Mouse (Mus musculus) ovary, postnatal 10 days (tissue): ENCODE data around the gene Nat8f5.
"Not testable (repeated sequence)": the region's sequence is repeated elsewhere in the genome, so short reads cannot be mapped to it uniquely, and the experiment has no call there.

Source experiments
- DNase-seq: peaks from one replicate; pipeline ENCODE4 v3.0.0; 2022; ENCODE audit warnings: low spot score

The Nat8f5 gene

DNA sequence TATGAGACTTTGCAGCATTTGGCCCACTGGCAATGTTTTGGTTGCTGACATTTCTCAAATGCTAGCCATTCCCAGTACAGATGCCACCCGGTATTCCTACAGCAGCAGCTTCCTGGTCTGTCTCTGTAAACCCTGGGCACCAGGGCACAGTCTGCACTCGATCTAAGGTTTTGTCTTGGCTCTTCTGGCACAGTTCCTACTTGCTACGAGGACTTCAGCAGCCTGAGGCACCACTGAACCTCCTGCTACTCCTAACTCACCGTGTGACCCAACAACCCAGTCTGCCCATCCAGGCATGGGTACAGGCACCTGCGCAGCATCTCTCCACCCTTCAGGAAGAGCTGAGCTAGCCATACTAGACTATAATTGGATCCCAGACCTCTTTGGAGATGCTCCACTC lies 15.3 kb upstream of the Nat8f5 start:
- not testable (repeated sequence) for DNase-seq

GRCm38 (mm10) chr6:85835104-85835503 lies 14.3 kb upstream of the Nat8f5 start:
- not testable (repeated sequence) for DNase-seq

- DNase-seq = not testable (repeated sequence)
Observed at GRCm38 (mm10) chr6:85834504-85835100, 13.8 kb upstream of the Nat8f5 start.

GRCm38 (mm10) chr6:85831796-85832321 lies 11.1 kb upstream of the Nat8f5 start, which contains the start of gene Nat8:
Gene Nat8 (minus strand): TSS chr6:85832082.
- no peak for DNase-seq

- DNase-seq = no peak
Observed at GRCm38 (mm10) chr6:85829462-85829861, 8.7 kb upstream of the Nat8f5 start.

GRCm38 (mm10) chr6:85825886-85826285 lies 5.1 kb upstream of the Nat8f5 start:
- no peak for DNase-seq

GRCm38 (mm10) chr6:85823382-85824090 lies 2.8 kb upstream of the Nat8f5 start:
- DNase-seq = no peak

- DNase-seq = no peak
Observed at GRCm38 (mm10) chr6:85822286-85822685, 1.5 kb upstream of the Nat8f5 start.

DNA sequence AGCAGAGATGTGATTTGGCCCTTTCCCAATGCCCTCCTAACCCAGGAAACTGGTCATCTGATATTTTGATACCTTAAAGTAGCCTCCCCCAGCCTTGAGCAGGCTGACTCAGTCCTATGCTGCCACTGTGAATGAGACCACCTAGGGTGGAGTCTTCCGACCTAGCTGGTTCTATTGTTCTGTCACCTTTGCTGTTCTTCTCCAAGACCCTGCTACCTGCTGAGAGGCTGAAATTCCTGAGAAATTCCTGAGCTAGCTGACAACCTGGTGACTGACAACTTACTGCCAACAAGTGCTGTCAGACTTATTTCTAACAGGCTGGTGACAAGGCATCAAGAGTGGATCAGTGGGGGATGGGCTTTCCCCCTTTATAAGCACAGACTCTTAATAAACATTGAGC lies 2.4 kb downstream of the Nat8f5 start:
- DNase-seq = no peak

DNA sequence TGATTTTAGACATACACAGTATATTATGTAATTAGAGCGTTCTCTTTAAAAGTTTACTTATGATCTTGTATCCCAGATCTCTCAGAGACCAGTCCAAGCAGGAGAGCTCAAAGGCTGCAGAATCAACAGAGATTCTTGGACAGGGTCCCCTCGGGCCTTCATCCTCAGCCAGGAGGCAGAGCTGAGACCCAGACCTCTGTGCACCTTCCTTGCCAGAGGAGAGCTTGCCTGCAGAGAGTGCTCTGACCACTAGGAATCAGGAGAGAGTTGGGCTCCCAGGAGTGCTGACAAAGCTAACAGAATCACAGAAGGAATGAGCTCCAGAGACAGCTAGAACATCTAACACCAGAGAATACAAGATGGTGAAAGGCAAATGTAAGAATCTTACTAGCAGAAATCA lies 7.4 kb downstream of the Nat8f5 start:
- DNase-seq = no peak

- DNase-seq = not testable (repeated sequence)
Observed at GRCm38 (mm10) chr6:85810942-85811537, 9.7 kb downstream of the Nat8f5 start.

GRCm38 (mm10) chr6:85810514-85810913 lies 10.3 kb downstream of the Nat8f5 start:
- DNase-seq = not testable (repeated sequence)

GRCm38 (mm10) chr6:85809784-85810183 lies 11.0 kb downstream of the Nat8f5 start:
- not testable (repeated sequence) for DNase-seq

DNA sequence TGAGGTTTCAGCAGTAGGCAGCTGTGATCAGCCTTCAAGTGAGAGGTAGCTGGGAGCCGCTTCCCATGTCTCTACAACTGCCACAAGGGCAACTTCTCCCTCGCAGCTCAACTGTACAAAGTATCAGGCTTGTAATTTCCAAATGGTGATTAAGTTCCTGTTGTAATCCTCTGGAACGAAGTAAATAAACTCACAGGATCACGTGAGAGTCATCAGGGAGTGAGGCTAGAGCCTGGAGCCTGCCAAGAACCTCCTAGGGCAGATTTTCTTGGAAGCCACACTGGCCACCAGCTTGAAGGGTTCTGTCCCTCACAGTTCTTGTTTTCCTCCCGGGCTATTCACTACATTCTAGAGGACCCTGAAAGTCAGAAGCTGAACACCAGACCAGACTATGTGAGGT lies 17.6 kb downstream of the Nat8f5 start:
- not testable (repeated sequence) for DNase-seq
